Mouse (Mus musculus): ENCODE measurements around the gene Psg20.
A peak's percentile ranks its signal among the peaks of the same experiment; 100 is the strongest.
"Not testable (repeated sequence)": the region's sequence is repeated elsewhere in the genome, so short reads cannot be mapped to it uniquely, and the experiment has no call there.

Psg20 gene

DNA sequence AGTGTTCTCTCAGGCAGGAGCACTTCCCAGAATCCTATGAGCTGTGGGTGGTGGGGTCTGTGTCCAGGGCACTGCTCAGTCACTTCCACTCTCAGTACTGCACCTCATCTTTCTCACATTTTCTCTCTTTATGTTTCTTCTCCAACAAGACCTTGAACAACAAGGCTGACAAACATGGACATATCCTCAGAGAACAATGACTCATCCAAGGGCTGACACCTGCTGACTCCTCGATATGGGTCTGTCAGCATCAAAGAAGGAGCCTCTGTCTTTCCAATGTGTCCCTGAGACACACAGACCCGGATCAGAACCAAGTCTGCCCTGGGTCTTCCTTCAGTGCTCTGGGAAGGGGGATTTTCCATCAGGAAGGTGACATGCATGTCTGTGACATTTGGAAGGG lies at the start of gene Psg20:
Gene Psg20, minus strand, starts transcription at position 101 of the 400 bp plus-strand sequence.
- DNase-seq (ENCODE audit: low spot score) = no peak

DNA sequence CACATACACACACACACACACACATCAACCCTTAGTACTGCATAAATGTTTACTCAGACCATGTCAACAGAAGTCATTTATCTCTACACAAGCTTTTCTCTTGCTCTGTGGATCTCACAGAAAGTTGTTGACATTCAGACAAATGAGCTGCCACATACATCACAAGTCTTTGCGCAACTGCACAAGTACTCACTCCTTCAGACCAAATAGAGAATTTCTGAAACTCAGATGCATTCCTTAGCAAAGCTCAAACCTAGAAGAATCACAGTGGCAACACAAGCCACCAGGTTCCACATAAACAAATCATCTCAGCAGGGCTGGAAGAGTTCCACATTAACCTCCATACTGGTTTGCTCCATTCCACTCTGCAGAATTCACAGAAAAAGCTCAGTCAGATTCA lies 48.5 kb upstream of the Psg20 start:
- DNase-seq (ENCODE audit: low spot score) = no peak

DNA sequence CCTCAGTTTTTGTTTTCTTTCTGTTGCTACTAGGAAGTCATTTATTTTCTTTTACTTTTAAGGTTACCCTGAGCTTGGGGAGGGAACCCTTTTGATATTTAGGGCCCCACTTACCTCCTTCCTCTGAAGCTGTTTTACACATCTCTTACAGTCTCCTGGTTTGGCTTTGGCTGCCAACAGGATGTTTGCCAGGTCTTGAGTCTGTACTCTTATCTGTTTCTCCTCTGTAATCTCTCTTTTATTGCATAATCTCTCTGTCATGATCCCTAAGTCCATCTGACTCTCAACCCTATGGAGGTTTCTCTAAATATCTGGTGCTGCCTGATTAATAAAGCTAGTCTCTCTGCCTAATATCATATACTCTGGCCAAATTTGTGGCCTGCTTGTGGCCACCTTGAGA lies 47.1 kb upstream of the Psg20 start:
- DNase-seq (ENCODE audit: low spot score) = no peak

DNA sequence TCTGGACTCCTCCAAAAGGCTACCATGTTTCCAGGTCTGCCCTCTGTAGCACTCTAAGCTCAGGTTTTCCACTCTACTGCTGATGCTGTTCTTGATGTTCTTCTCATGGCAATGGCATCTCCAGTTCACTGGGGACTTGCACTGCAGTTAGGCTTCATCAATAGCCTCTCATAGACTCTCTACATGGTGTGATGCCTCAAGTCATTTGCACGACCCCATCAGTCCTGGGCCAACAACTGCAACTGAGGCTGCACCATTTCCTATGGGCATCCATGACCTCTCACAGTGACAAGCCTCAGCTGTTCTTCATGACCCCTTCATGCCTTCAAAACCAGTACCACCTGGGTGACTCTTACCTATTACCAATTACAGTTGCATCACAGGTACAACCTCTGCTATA lies 42.4 kb upstream of the Psg20 start:
- no peak for DNase-seq (ENCODE audit: low spot score)

DNA sequence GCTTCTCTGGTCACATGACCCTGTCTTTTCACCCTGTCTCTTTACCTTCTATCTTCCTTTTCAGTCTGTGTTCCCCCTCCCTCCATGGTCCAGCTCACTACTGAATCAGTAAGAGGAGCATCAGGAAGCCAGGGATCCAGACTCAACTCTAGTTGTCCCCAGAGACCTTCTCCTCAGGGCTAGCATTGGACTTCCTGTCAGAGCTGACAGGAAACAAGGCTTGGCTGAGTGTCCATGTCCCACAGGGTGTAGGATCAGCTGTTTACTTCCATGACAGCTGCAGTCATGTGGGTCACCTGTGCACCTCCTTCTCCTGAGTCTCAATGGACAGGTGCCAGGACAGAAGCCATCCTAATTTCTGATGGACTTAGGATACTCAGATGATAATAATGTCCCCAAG lies 39.9 kb upstream of the Psg20 start:
- not testable (repeated sequence) for DNase-seq (ENCODE audit: low spot score)

DNA sequence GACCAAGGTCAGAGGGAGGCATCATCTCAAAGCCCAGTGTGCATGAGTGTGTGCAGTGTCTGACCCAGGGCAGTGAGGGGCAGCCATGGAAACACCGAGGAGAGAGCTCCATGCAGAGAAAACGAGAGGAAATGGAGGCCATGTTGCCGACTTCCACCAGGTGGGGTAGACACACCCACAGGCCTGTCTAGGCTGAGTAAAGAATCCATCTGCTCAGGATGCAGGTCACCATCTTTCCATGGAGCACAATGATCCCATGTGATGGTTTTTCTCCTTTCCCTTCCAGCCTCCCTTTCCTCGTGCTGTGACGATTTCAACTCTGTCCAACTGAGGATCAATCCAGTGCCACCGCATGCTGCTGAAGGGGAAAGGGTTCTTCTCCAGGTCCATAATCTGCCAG lies 38.0 kb upstream of the Psg20 start:
- DNase-seq (ENCODE audit: low spot score) = no peak

DNA sequence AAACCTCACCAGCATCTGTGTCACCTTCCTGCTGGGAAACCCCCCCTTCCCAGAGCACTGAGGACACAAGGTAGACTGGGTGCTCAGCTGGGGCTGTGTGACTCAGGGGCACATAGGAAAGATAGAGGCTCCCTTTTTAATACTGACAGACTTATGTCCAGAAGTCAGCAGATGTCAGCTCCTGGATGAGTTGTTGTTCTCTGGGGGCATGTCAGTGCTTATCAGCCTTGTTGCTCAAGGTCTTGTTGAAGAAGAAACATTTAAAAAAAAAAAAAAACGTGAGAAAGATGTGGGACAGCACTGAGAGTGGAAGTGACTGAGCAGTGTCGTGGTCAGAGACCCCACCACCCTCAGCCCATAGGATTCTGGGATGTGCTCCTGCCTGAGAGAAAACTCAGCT lies 31.8 kb upstream of the Psg20 start, which contains the start of gene Psg22:
Gene Psg22, plus strand, starts transcription at position 301 of the 400 bp plus-strand sequence.
- DNase-seq (ENCODE audit: low spot score) = no peak

DNA sequence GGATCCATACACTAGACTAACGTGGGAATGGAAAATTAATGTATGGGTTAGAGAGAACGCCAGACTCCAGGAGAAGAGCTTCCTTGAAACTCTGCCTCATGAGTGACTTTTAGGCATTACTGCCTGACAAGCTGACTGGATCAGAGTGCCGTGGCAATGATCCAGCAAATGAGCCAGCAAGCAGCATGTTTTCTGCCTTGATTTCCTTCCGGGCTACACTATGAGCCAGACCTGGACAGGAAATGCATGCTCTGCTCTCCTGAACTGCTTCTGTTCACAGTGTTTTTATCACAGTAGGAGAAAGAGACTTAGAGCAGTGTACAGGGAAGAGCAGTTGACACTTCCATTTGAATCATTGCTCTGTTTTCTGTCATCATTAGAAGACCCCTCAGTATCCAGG lies 29.6 kb upstream of the Psg20 start:
- DNase-seq (ENCODE audit: low spot score) = no peak

DNA sequence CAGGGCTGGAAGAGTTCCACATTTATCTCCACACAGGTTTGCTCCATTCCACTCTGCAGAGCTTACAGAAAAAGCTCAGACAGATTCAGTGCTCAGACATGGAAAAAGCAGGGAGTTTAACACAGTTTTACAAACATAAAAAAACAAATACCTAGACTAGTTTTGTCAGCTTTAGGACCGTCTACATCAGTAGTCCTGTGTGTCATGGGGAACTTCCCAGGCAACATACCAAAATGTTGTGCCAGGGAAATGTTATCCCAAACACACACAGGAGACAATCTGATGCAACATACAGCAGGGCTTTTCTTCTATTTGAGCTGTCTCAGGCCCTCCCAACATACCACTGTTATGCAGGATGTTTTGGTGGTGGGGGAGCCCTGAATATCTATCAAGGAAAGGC lies 24.9 kb upstream of the Psg20 start:
- DNase-seq (ENCODE audit: low spot score) = no peak

DNA sequence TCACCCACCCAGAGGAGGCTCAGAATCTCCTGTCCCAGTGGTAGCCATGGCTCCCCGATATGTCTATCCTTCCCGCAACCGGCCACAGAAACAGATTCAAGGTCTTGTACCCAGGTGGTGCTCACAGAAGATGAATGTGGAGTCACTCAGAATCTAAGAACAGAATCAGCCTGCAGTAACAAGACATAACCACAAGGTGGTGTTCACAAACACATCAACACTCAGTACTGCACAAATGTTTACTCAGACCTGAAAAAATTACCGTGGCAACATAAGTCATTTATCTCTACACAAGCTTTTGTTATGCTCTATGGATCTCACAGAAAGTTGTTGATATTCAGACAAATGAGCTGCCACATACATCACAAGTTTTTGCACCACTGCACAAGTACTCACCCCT lies 24.3 kb upstream of the Psg20 start:
- peak; percentile 6 for DNase-seq (ENCODE audit: low spot score)

DNA sequence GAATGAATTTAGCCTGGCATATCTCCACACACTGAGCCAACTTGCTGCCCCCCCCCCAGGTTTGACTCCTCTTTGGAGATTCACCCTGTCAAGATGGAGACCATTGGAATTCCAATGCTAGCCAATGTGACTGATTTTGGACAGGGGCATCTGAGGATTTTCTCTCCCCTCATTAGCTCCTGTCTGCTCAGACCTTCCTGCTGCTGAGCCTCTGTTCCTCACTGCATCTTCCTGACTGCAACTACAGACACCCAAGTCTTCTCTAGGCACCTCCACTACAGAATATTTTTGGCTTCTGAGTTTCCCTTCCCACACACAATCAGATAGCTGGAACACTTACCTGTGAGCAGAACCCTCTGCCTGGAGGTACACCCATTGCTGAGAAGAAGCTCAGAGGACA lies 399 bp downstream of the Psg20 start:
- DNase-seq (ENCODE audit: low spot score) = no peak

DNA sequence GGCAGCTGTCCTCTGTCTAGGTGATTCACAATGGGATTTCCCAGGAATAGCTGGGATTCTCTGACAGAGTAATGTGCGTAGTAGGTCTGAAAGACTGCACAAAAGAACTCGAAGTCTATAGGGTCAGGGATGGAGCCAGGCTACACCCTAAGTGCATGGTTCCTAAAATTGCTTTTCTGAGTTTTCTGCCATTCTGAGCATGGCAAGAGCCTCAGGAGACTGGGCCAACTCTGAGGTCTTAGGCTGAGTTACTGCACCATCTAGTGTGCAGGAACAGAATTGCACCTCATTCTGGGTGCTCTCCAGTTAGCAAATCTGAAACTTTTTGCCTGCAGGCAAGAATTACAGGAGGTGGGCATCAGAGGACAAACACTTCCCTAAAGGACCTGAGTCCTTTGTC lies 6.2 kb downstream of the Psg20 start:
- peak; percentile 82 for DNase-seq (ENCODE audit: low spot score)

DNA sequence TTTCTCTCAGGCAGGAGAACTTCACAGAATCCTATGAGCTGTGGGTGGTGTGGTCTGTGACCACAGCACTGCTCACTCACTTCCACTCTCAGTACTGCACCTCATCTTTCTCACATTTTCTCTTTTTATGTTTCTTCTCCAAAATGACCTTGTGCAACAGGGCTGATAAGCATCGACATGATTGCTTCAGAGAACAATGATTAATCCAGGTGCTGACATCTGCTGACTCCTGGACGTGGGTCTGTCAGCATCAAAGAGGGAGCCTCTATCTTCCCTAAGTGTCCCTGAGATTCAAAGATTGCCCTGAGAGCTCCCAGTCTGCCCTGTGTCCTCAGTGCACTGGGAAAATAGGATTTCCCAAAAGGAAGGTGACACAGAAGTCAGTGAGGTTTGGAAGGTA lies 29.4 kb downstream of the Psg20 start, which contains the start of gene Psg21:
Gene Psg21, minus strand, starts transcription at position 101 of the 400 bp plus-strand sequence.
- not testable (repeated sequence) for DNase-seq (ENCODE audit: low spot score)

DNA sequence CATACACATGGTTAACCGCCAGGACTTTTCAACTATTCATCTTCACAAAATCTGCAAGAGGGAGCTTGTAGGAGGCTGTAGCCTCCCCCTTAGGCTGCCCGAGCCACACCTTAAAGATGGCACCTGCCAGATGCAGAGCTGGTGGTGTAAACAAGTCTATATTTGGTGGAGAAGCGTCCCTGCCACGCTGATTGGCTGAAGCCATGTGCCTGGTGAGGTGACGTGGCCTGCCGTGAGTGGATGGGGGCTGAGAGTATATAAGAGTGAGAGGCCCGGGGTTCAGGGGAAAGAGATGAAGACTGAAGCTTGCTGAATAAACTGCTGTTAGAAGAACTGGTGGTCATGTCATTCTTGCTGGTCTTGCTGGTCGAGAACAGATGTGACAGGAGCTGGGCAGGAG lies 59.1 kb downstream of the Psg20 start:
- not testable (repeated sequence) for DNase-seq (ENCODE audit: low spot score)
